Mouse (Mus musculus): ENCODE data around the gene Gm6803.
"Not testable (repeated sequence)": the region's sequence is repeated elsewhere in the genome, so short reads cannot be mapped to it uniquely, and the experiment has no call there.

GRCm38 (mm10) chr12:88011548-88011947, 7.0 kb downstream of the Gm6803 start, which contains the start of gene Gm2075:
- TF ChIP-seq CTCF, POLR2A (IDR thresholded peaks at IDR 0.05; ENCODE audit: extremely low read depth, insufficient read depth, low read length): not testable (repeated sequence)

Measured in cortical plate, adult 2 months (tissue).